Mouse (Mus musculus): ENCODE data around the gene Dlk2. TPM values are rescaled to one million over a fixed set of nuclear protein-coding genes. Genes with fewer than 3 reads are reported as not detected.

Dlk2 gene
- polyA plus RNA-seq, 1 experiment = not detected

- no peak for TF ChIP-seq GATA1 (IDR thresholded peaks at IDR 0.05; ENCODE audit: low read length)
Measured at GRCm38 (mm10) chr17:46285407-46285806, 11.8 kb upstream of the Dlk2 start.

- TF ChIP-seq GATA1 (IDR thresholded peaks at IDR 0.05; ENCODE audit: low read length) = no peak
Measured at GRCm38 (mm10) chr17:46287678-46288095, 9.5 kb upstream of the Dlk2 start.

- TF ChIP-seq GATA1 (IDR thresholded peaks at IDR 0.05; ENCODE audit: low read length) = no peak
Measured at GRCm38 (mm10) chr17:46296601-46297000, 620 bp upstream of the Dlk2 start.

GRCm38 (mm10) chr17:46297028-46297363, 225 bp upstream of the Dlk2 start:
- no peak for TF ChIP-seq GATA1 (IDR thresholded peaks at IDR 0.05; ENCODE audit: low read length)

- no peak for TF ChIP-seq GATA1 (IDR thresholded peaks at IDR 0.05; ENCODE audit: low read length)
Measured at GRCm38 (mm10) chr17:46298220-46298913, 1.1 kb downstream of the Dlk2 start.

GRCm38 (mm10) chr17:46301892-46302291, 4.7 kb downstream of the Dlk2 start:
- no peak for TF ChIP-seq GATA1 (IDR thresholded peaks at IDR 0.05; ENCODE audit: low read length)

GRCm38 (mm10) chr17:46304184-46304583, 7.0 kb downstream of the Dlk2 start:
- no peak for TF ChIP-seq GATA1 (IDR thresholded peaks at IDR 0.05; ENCODE audit: low read length)

- no peak for TF ChIP-seq GATA1 (IDR thresholded peaks at IDR 0.05; ENCODE audit: low read length)
Measured at GRCm38 (mm10) chr17:46306956-46307355, 9.7 kb downstream of the Dlk2 start.

- no peak for TF ChIP-seq GATA1 (IDR thresholded peaks at IDR 0.05; ENCODE audit: low read length)
Measured at GRCm38 (mm10) chr17:46309835-46310234, 12.6 kb downstream of the Dlk2 start.

GRCm38 (mm10) chr17:46310515-46310914, 13.3 kb downstream of the Dlk2 start:
- TF ChIP-seq GATA1 (IDR thresholded peaks at IDR 0.05; ENCODE audit: low read length) = no peak

GRCm38 (mm10) chr17:46313135-46313715, 16.0 kb downstream of the Dlk2 start:
- no peak for TF ChIP-seq GATA1 (IDR thresholded peaks at IDR 0.05; ENCODE audit: low read length)

- no peak for TF ChIP-seq GATA1 (IDR thresholded peaks at IDR 0.05; ENCODE audit: low read length)
Measured at GRCm38 (mm10) chr17:46315813-46316212, 18.6 kb downstream of the Dlk2 start.

GRCm38 (mm10) chr17:46320492-46320891, 23.3 kb downstream of the Dlk2 start:
- no peak for TF ChIP-seq GATA1 (IDR thresholded peaks at IDR 0.05; ENCODE audit: low read length)

GRCm38 (mm10) chr17:46322046-46322823, 25.0 kb downstream of the Dlk2 start:
- TF ChIP-seq GATA1 (IDR thresholded peaks at IDR 0.05; ENCODE audit: low read length) = no peak

GRCm38 (mm10) chr17:46327413-46327905, 30.2 kb downstream of the Dlk2 start:
- TF ChIP-seq GATA1 (IDR thresholded peaks at IDR 0.05; ENCODE audit: low read length) = no peak

- no peak for TF ChIP-seq GATA1 (IDR thresholded peaks at IDR 0.05; ENCODE audit: low read length)
Measured at GRCm38 (mm10) chr17:46327906-46328534, 30.8 kb downstream of the Dlk2 start, which contains the start of gene Abcc10. Gene Abcc10, minus strand, starts transcription at chr17:46328352.
